Mouse (Mus musculus) hindlimb bud, embryonic 11.5 days (tissue): ENCODE results near the gene Fam84b.

ENCODE experiments used
- DNase-seq: peaks from one replicate; pipeline ENCODE4 v3.0.0-alpha.2; 2012; ENCODE audit warnings: low read depth, low spot score; ENCODE audit errors: extremely low spot score

Fam84b gene

DNA sequence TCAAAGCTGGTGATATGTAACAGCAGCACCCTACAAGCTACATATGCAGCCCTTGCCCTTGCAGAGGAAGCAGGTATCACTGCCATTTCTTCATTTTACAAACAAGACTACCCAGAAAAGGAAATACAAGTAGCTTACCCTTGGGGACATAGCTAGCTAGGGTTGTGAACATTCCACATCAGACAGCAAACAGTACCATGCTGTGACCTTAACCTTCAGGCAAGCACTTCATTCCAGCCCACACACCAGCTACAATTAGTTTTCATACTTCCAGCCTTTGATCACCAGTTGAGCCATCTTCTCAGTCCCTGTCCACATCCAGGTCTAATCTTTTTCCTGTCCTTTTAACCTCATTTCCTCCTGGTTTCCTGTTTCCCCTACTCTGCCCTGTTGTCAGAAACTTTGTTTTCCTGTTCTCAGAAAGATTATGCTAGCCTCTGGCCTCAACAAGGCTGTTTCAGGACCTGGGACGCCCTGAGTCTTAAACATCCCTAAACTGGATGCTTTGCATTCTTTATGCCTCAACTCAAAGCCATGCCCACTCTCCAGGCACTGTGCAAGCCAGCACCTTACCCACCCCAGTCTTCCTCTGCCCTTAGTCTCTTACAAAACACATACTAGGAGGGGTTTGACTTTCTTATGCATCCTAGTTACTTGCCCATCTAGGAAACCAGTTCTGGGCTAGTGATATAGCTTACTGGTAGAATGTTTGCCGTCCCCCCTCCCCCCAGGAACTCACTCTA is 19.9 kb downstream of the Fam84b start:
- DNase-seq: no peak

GRCm38 (mm10) chr15:60832586-60832985 is 21.0 kb downstream of the Fam84b start:
- DNase-seq: no peak

DNA sequence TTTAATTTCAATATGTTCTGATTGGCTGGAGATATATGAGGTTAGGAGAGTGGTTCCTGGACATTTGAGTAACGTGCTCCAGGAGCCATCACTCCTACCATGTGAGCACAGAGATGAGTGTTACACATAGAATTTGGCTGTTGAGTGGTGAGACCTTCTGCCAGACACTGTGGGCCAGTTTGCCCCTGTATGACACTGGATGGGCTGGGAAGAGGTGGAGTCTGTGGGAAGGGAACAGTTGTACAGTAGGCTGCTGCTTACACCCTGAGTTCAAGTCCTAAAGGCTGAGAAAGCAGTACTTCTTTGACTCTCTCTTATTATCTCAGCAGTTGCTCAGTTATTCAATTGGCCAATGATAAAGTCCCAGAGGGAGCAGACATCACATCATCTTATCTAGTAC is 27.4 kb downstream of the Fam84b start:
- DNase-seq: no peak

DNA sequence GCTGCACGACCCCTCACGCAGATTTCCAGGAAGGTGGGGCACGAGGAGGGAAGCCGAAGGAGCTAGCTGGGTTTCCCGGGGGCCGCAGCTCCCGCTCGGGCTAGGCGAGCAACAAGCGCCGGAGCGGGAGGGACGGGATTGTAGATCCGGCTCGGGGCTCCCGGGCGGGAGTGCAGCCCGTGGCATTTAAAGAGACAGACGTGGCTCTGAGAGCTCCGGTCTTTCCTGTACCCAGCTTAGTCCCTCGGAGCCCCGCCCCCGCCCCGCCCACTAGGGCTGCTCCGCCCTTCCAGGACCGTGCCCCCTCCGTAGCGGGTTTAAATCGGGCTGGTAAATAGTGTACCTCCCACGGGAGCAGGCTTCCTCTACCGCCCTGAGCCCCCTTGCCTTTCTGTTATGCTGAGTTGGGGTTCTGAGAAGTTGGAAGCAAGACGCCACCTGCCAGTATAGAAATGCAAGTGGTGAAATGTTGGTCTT is 28.8 kb downstream of the Fam84b start:
- DNase-seq: no peak

DNA sequence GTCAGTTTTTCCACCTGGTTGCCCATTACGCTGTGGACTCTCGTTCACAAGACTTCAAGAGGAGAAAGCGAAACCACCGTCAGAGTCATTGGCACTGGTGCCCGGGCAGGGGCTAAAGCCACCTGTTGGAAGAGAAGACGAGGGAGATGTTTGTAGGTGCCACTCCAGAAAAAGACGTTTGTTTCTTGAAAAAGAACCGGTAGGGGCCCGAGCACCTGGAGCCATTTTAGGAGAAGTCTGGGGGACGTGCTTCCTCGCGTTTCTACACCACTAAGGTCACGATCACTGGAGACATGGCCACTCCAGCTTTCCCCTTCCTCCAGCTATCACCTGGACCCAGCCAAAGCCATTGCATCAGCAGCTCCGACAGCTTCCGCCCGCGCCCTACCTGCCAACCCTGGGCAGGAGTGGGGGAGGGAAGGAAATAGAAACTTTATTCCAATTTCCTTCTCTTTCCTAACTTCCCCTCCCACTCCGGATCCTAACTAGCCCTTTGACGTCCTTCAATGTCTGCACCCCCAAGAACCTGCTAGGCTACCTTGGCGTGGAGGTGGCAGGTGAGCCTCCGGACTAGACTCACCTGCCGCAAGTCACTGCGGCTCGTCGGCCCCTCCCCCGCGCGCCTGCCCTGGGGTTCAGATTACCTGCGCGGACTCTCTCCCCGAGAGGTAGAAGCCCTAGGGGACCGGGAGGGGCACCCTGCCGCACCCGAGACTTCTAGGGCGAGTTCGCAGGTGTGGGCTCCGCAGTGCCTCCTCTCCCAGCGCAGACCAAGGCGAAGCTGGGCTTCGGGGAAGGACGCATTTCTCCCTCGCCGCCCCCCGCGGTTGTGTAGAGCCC is 29.5 kb downstream of the Fam84b start:
- DNase-seq: no peak

DNA sequence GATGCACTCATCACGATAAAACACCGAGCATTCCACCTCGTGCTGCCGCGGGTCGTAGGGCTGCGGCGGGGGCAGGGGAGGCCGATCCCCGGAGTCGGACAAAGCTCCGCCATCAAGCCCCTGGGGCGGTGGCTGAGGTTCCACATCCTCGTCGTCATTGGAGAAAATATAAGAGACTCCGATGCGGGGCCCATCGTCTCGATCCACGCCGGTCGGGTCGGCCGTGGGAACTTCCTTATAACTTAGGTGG is 30.0 kb downstream of the Fam84b start:
- DNase-seq: no peak

GRCm38 (mm10) chr15:60822803-60823619 is 30.6 kb downstream of the Fam84b start:
- no peak for DNase-seq

GRCm38 (mm10) chr15:60822101-60822802 is 31.3 kb downstream of the Fam84b start:
- peak; percentile 57 for DNase-seq

DNA sequence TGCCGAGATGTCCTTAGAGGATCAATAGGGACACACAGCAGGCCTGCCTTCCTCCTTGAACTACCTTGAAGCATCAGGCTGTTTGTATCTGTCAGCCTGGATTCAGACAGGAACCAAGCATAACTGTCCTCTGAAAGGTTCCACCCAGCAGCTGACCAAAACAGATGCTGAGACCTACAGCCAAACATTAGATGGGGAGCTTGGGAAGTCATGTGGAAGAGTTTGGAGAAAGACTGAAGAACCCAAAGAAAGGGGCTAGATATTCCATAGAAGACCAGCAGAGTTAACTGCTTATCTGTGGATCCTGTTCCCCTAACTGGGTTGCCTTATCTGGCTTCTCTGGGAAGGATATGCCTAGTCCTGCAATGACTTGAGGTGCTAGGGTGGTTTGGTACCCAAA is 35.1 kb downstream of the Fam84b start:
- no peak for DNase-seq

DNA sequence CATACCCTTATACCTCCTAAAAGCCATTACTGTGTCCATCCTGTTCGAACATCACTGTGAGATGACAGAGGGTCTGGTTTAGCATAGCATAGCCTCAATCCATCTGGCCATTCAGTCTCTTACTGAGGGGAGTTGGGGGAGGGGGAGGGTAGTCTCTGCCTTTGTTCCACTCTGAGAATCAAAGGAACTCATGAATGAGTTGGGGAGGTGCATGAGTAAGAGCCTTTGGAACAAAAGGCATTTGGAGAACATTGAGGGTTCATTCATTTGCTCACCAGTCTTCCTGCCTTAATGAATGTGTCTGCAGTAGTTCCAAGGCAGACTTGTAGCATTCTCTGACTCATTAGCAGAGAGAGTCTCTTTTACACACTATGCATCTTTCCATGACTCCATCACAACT is 37.1 kb downstream of the Fam84b start:
- no peak for DNase-seq

DNA sequence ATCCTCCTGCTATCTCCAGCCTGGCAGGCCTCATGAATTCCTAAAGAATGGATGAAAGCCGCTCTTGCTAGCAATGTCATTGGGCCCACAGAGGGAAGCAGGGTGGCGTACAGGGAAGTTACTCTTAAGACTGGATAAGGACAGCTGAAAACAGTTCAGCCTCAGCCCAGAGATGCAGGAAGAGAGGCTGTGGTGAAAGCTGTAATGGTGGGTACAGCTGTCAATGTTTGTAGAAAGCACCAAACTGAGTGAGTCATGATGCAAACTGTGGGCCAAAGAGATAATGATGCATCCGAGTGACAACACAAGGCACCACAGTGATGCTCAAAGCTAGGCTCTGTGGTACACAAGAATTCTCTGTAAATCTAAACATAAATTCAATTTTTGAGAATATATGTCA is 39.0 kb downstream of the Fam84b start:
- DNase-seq: no peak

DNA sequence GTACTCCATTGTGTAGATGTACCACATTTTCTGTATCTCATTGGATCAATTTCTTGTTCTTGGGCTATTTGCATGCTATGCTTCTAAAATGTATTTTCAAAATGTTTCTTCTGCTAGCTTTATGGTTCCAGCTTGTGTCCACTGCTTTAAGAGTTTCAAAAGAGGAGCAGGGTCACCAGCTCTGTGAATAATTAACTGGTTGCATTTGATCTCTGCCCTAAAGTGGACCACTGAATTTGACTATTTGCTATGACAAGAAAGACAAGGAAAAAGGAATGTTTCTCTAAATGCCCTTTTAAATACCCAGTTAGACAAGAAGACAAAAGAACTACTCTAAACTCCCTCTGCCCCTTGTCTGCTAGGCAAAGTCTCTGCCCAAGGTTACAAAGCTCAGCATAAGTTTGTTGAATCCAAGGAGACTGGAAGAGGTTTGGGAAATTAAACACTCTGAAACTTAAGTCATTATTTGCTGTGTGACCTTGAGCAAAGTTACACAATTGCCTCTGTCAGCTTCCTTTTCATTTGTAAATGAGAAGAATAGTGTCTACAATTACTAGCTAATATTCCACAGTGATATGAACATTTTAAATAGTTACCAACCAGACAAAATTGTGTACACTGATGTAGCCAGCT is 60.4 kb downstream of the Fam84b start:
- no peak for DNase-seq

- no peak for DNase-seq
Measured at GRCm38 (mm10) chr15:60789084-60789483, 64.5 kb downstream of the Fam84b start.

DNA sequence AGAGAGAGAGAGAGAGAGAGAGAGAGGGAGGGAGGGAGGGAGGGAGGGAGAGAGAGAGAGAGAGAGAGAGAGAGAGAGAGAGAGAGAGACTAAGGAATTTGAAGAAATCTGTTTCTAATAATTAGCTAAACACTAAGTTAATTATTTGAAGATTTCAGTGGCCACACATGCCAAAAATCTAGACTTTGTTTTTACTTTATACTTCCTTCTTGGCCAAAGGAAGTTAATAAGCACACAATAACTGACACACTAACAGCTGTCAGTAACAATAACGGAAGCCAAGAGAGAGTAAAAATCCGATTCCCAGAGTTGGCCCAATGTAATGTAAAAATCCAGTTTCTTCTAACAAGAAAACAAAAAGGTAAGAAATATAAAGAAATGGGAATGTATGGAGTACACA is 69.8 kb downstream of the Fam84b start:
- DNase-seq: no peak

- no peak for DNase-seq
Measured at GRCm38 (mm10) chr15:60779531-60779973, 74.0 kb downstream of the Fam84b start.

GRCm38 (mm10) chr15:60779063-60779462 is 74.5 kb downstream of the Fam84b start:
- DNase-seq: no peak
